Mouse (Mus musculus) ES-CJ7 (cell line): Measurements from ENCODE around the gene Cym.
A peak's percentile ranks its signal among the peaks of the same experiment; 100 is the strongest.

Experiments used
- DNase-seq: peaks from one replicate; pipeline ENCODE4 v3.0.0; 2011; ENCODE audit warnings: low read depth, low spot score

Gene Cym

GRCm38 (mm10) chr3:107225820-107226219 is 4.3 kb upstream of the Cym start:
- DNase-seq = no peak

GRCm38 (mm10) chr3:107223230-107223629 is 1.7 kb upstream of the Cym start:
- no peak for DNase-seq

- DNase-seq = no peak
Measured at GRCm38 (mm10) chr3:107218572-107218971, 3.0 kb downstream of the Cym start.

- DNase-seq = no peak
Measured at GRCm38 (mm10) chr3:107217101-107217480, 4.4 kb downstream of the Cym start.

GRCm38 (mm10) chr3:107216400-107217100 is 5.0 kb downstream of the Cym start:
- DNase-seq = no peak

- DNase-seq = no peak
Measured at GRCm38 (mm10) chr3:107214606-107215005, 6.9 kb downstream of the Cym start.

GRCm38 (mm10) chr3:107207625-107208253 is 13.8 kb downstream of the Cym start:
- DNase-seq = no peak

- DNase-seq = peak; percentile 24
Measured at GRCm38 (mm10) chr3:107206490-107207150, 14.9 kb downstream of the Cym start.

- DNase-seq = peak; percentile 51
Measured at GRCm38 (mm10) chr3:107205994-107206393, 15.5 kb downstream of the Cym start.

- no peak for DNase-seq
Measured at GRCm38 (mm10) chr3:107205170-107205569, 16.4 kb downstream of the Cym start.

GRCm38 (mm10) chr3:107204413-107204812 is 17.1 kb downstream of the Cym start:
- no peak for DNase-seq

GRCm38 (mm10) chr3:107201310-107202180 is 20.0 kb downstream of the Cym start:
- DNase-seq = no peak

GRCm38 (mm10) chr3:107188226-107188899 is 33.2 kb downstream of the Cym start:
- peak; percentile 19 for DNase-seq

- DNase-seq = no peak
Measured at GRCm38 (mm10) chr3:107187022-107187421, 34.5 kb downstream of the Cym start.

- no peak for DNase-seq
Measured at GRCm38 (mm10) chr3:107185597-107185996, 35.9 kb downstream of the Cym start.

GRCm38 (mm10) chr3:107183178-107183577 is 38.4 kb downstream of the Cym start:
- no peak for DNase-seq

GRCm38 (mm10) chr3:107182756-107183155 is 38.8 kb downstream of the Cym start, which contains the start of gene Kcna10:
Gene Kcna10, plus strand, starts transcription at chr3:107183056.
- DNase-seq = no peak

GRCm38 (mm10) chr3:107180860-107181259 is 40.7 kb downstream of the Cym start:
- no peak for DNase-seq

GRCm38 (mm10) chr3:107176501-107176900 is 45.0 kb downstream of the Cym start:
- no peak for DNase-seq

GRCm38 (mm10) chr3:107175486-107175885 is 46.0 kb downstream of the Cym start:
- DNase-seq = no peak

- DNase-seq = no peak
Measured at GRCm38 (mm10) chr3:107172556-107172955, 49.0 kb downstream of the Cym start.
